Mouse (Mus musculus): ENCODE measurements around the gene Brap. TPM values are rescaled to one million over a fixed set of nuclear protein-coding genes. Genes with fewer than 3 reads are reported as not detected.

Brap gene
- total RNA-seq (2023): 108 TPM

GRCm38 (mm10) chr5:121660059-121660896 lies at the start of gene Brap, which contains the start of gene Acad10:
Gene Brap (plus strand): TSS chr5:121660563.
Gene Acad10 (minus strand): TSS chr5:121660514.

GRCm38 (mm10) chr5:121618592-121619513 lies 41.5 kb upstream of the Brap start, which contains the start of gene Acad12:
Gene Acad12 (minus strand): TSS chr5:121618938.

GRCm38 (mm10) chr5:121711174-121711927 lies 51.0 kb downstream of the Brap start, which contains the start of gene Atxn2:
Gene Atxn2 (plus strand): TSS chr5:121711337.

Other genes starting within 250 kb of the Brap start
- 0.92 TPM for gene Tmem116, start 208.7 kb upstream of the Brap start, total RNA-seq (2023)
- gene Erp29, start 208.1 kb upstream of the Brap start, total RNA-seq (2023): 69.0 TPM
- gene Adam1b, start 157.1 kb upstream of the Brap start, total RNA-seq (2023): not detected
- gene Adam1a, start 115.1 kb upstream of the Brap start, total RNA-seq (2023): 10.7 TPM
- not detected for gene Gm42878, start 115.1 kb upstream of the Brap start, total RNA-seq (2023)
- gene Mapkapk5, start 114.7 kb upstream of the Brap start, total RNA-seq (2023): 92.0 TPM
- gene Aldh2, start 66.7 kb upstream of the Brap start, total RNA-seq (2023): 126 TPM
- 10.3 TPM for gene Acad12, start 41.6 kb upstream of the Brap start, total RNA-seq (2023)
- gene Acad10, start within 50 bp of the Brap start, total RNA-seq (2023): 11.9 TPM
- 114 TPM for gene Atxn2, start 50.8 kb downstream of the Brap start, total RNA-seq (2023)
- 36.9 TPM for gene Sh2b3, start 177.1 kb downstream of the Brap start, total RNA-seq (2023)
- gene Pheta1, start 188.4 kb downstream of the Brap start, total RNA-seq (2023): 3.3 TPM

Measured in CD4-positive naive resting alpha-beta T cell, adult 57 days (primary cell).